Mouse (Mus musculus) embryo, embryonic 11.5 days (tissue): ENCODE measurements around the gene Dpf2.

ENCODE experiments used
- DNase-seq: peaks from one replicate; pipeline ENCODE4 v3.0.0-alpha.2; 2012; ENCODE audit warnings: low read depth, low spot score

Dpf2 gene

DNA sequence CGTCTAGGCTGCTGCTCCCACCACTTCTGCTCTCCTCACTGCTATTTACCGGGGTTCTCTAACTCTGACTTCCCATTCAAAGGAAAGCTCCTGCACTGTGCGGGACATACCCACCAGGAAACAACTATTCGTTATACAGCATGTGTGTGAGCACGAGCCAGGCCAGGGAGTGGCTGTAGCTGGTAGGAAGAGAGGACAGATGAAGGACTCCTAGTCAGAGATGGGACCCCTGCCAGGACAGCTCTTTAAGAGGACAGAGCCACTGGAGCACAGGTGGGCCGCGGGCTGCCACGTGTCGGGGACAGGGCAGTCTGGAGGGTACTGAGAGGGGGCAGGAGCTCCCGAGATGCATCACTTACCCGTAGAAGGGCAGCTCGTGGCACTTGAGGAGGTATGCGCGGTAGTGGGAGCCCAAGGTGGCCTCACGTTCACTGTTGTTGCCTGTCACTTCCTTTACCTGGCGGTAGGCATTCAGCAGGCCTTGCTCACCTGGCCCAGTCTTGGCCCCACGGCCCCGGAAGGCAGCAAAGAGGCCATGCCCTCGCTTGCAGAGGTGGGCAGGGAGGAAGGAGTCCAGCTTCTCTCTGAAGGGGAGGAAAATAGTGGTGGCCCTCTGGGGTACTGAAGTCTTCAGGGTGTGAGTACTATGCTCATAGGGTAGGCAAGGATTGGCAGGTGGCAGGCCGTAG lies 48.0 kb downstream of the Dpf2 start:
- DNase-seq: no peak

DNA sequence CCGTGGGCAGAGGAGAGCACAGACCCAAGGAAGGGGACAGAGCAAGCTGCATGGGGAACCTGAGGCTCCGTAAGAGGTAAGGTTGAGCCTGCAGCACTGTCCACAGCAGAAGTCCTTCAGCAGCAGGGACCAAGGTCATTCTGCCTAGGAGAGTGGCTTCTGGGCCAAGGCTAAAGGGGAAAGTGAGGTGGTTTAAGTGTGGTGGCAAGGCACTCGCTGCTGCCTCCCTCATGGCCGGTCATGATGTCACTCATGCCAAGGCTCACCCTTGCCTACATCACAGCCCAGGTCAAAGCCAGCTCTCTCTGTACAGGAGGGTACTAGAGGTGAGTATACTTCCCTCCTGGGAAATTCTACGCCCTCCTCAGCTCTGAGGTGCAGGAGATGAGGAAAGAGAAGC lies 49.0 kb downstream of the Dpf2 start:
- no peak for DNase-seq

- DNase-seq: no peak
Measured at GRCm38 (mm10) chr19:5862335-5863085, 50.3 kb downstream of the Dpf2 start.

DNA sequence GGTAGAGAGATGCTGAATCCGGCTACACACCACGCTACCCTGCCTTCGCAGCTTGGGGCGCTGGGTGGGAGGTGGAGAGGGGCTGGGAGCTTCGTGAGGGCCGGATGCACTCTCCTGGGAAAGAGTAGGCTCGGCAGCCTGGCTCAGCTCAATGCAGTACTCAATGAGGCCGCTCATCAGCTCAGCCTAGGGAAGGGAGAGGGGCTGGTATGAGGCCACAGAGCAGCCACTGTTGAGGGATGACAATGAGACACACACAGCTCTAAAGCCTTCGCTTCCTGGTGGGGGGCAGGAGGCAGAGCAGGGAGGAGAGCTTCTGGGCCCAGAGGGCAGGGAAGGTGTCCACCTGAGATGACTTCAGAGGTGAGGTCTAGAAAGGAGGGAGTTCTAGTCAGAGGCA lies 56.2 kb downstream of the Dpf2 start:
- DNase-seq: no peak

GRCm38 (mm10) chr19:5852035-5852722 lies 60.6 kb downstream of the Dpf2 start:
- no peak for DNase-seq

DNA sequence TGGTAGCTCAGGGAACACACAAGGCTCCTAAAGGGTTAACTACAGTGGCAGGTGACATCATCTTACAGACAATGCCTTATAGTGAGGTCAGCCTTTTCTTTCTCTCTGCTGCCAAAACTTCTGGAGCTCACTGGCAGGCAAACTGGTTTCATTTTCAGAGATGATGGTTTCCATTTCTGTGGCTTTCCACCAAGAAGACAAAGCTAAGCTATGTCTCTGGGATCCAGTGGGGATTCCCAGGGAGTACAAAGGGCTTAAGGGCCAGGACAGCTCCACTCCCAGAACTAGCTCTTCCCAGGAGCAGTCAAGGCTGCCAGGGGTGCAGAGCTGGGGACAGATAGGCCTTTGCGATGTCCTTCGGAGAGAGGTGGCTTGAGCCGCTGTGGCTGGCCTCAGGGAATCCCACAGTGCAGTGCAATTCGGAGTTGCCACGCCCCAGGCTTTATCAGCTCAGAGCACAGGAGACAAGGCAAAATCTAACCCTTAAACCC lies 61.3 kb downstream of the Dpf2 start:
- no peak for DNase-seq

DNA sequence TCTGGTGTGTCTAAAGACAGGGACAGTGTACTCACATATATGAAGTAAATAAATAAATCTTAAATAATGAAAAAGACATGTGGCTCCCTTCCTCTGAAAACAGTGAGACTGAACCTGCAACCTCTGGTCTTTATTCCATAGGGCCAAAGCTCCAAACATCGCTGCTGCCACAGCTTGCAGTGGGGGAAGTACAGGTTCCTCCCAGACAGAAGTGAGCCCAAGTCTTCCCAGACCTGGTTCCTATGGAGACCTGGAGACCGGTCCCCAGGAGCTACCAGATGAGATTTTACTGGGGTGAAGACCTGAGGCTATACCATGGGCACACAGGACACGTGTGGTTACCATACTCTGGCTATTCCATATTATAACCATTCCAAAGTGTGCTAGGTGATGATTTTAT lies 62.0 kb downstream of the Dpf2 start:
- DNase-seq: no peak

- peak; percentile 83 for DNase-seq
Measured at GRCm38 (mm10) chr19:5849843-5850527, 62.8 kb downstream of the Dpf2 start.

GRCm38 (mm10) chr19:5848826-5849672 lies 63.8 kb downstream of the Dpf2 start:
- DNase-seq: no peak

DNA sequence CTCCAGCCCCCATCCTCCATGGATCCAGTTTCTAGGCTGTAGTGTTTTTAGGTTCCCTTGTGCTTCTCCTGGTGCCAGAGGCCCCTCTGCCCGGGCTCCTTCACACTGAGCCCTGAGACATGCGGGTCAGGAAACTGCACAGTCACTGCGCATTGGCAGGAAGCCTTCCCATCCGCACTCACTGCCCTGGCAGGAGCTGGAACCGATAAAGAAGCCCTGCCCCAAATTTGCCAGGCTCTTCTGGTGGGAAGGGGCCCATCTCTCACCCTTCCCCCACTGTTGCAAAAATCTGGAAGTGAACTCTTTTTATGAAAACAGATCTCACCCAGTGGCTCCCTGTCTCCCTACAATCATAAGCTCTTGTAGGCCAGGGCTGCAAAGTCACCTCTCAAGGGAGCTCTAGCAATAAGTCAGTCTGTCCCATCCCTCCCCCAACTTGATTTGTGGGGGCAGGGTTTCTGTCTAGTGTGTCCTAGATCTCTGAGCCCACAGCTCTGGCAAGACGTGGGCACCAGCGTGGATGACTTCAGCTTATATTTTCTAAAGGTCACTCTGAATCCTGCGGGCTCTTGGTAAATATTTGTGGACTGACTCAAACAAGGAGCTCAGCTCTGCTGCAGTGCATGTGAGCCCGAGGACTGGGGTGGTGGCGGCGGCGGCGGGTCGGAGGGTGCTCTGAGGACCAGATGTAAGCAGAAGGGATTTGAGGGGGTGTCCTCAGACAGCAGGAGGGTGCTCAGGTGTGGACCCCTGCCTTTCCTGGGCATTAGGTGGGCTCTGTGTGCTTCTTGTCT lies 64.6 kb downstream of the Dpf2 start:
- DNase-seq: no peak

- no peak for DNase-seq
Measured at GRCm38 (mm10) chr19:5847306-5847796, 65.5 kb downstream of the Dpf2 start.

DNA sequence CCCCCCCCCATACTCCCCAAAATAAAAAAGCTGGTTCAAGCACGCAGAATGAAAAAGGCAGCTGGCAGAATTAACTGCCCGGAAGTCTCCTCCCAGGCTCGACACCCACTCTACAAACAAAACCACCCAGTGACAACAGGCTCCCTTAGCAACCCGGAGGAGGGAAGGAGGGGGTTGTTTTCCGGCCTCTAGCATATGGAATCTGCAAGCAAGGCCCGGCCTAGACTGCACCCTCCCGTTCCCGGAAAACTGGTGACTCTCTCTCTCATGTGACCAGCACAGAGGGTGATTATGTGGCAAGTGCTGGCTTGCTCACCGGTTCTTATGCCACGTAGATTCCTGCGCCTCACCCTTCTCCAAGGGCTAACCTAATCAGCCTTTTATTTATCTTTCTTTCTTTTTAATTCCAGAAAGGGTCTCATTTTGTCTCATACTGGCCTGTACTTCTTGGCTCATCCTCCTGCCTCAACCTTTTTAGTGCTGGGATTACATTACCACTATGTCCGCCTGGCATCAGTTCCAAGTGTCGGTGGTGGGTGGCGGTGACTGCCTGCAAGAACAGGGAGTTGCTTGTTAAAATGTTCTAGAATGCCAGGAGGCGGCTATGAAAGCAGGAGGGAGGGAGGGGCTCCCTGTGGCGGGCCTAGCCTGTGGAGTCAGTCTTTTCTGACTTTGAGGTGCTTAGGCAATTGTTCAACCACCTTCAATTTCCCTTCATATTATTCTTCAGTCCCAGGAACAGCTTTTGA lies 66.1 kb downstream of the Dpf2 start:
- peak; percentile 67 for DNase-seq
